Mouse (Mus musculus) kidney, postnatal 10 days (tissue): Measurements from ENCODE around the gene Plcb1.

ENCODE experiments used
- DNase-seq: peaks from one replicate; pipeline ENCODE4 v3.0.0; 2021; ENCODE audit warnings: mixed read lengths

Plcb1 gene

GRCm38 (mm10) chr2:134914091-134914550, 128.3 kb downstream of the Plcb1 start:
- DNase-seq: no peak

GRCm38 (mm10) chr2:134915035-134915434, 129.2 kb downstream of the Plcb1 start:
- DNase-seq: no peak

- DNase-seq: no peak
These were observed 134.9 kb downstream of the Plcb1 start for GRCm38 (mm10) chr2:134920611-134921280.

GRCm38 (mm10) chr2:134922636-134923375, 136.9 kb downstream of the Plcb1 start:
- DNase-seq: no peak

- DNase-seq: no peak
These were observed 138.3 kb downstream of the Plcb1 start for GRCm38 (mm10) chr2:134924143-134924655.

GRCm38 (mm10) chr2:134926266-134926665, 140.4 kb downstream of the Plcb1 start:
- DNase-seq: no peak

GRCm38 (mm10) chr2:134927072-134927471, 141.2 kb downstream of the Plcb1 start:
- no peak for DNase-seq

GRCm38 (mm10) chr2:134929452-134929851, 143.6 kb downstream of the Plcb1 start:
- no peak for DNase-seq

GRCm38 (mm10) chr2:134930961-134931360, 145.1 kb downstream of the Plcb1 start:
- no peak for DNase-seq

GRCm38 (mm10) chr2:134931756-134932421, 146.0 kb downstream of the Plcb1 start:
- DNase-seq: peak; percentile 51

- no peak for DNase-seq
These were observed 149.6 kb downstream of the Plcb1 start for GRCm38 (mm10) chr2:134935469-134935868.

- DNase-seq: no peak
These were observed 150.2 kb downstream of the Plcb1 start for GRCm38 (mm10) chr2:134935970-134936649.

GRCm38 (mm10) chr2:134937666-134938065, 151.8 kb downstream of the Plcb1 start:
- no peak for DNase-seq

- peak; percentile 34 for DNase-seq
These were observed 156.2 kb downstream of the Plcb1 start for GRCm38 (mm10) chr2:134942039-134942438.

- no peak for DNase-seq
These were observed 157.1 kb downstream of the Plcb1 start for GRCm38 (mm10) chr2:134942919-134943318.

GRCm38 (mm10) chr2:134946331-134946730, 160.5 kb downstream of the Plcb1 start:
- no peak for DNase-seq

GRCm38 (mm10) chr2:134946911-134947310, 161.0 kb downstream of the Plcb1 start:
- DNase-seq: peak; percentile 77

GRCm38 (mm10) chr2:134952088-134952487, 166.2 kb downstream of the Plcb1 start:
- DNase-seq: no peak

GRCm38 (mm10) chr2:134956436-134956835, 170.6 kb downstream of the Plcb1 start:
- no peak for DNase-seq

GRCm38 (mm10) chr2:134966131-134966530, 180.3 kb downstream of the Plcb1 start:
- DNase-seq: no peak

GRCm38 (mm10) chr2:134968380-134968779, 182.5 kb downstream of the Plcb1 start:
- DNase-seq: no peak

GRCm38 (mm10) chr2:134972376-134972775, 186.5 kb downstream of the Plcb1 start:
- DNase-seq: no peak

- DNase-seq: no peak
These were observed 188.8 kb downstream of the Plcb1 start for GRCm38 (mm10) chr2:134974711-134975110.
